Mouse (Mus musculus): ENCODE measurements at regions not wholly inside any gene's neighbourhood (a gene's known extent, or its start where the extent isn't known, plus 50 kb on each side); places are given as distances from the start of the nearest gene placed in this dataset.

GRCm38 (mm10) chr11:20902001-20902400 lies 71.1 kb upstream of the Lgalsl start:
- Histone ChIP-seq H3K4me2 (ENCODE audit: low read depth, low read length) (no peak overlapping the region), H3K36me3 (ENCODE audit: control insufficient read depth, insufficient read depth, low read length) (no peaks in the 10 kb centered on the region), H3K4me3 (ENCODE audit: low read depth, low read length) (no peak overlapping the region), H3K9ac (ENCODE audit: low read depth, low read length) (no peak overlapping the region), H3K9me3 (ENCODE audit: control insufficient read depth, low read length) (no peaks in the 10 kb centered on the region), H3K27ac (replicated peaks; ENCODE audit: low read depth, low read length) (no peak overlapping the region), H3K4me1 (ENCODE audit: control insufficient read depth, insufficient read depth, low read length) (peaks cover 12% of the 10 kb centered on the region), H3K27me3 (replicated peaks; ENCODE audit: control insufficient read depth, insufficient read depth, low read length) (no peaks in the 10 kb centered on the region)
- DNase-seq (ENCODE audit: low spot score) (no peak), ATAC-seq (ENCODE audit: low read depth) (no peak)
- WGBS, result 26% methylated on average over 2 of the region's 2 CpGs

GRCm38 (mm10) chr11:20902910-20903309 lies 72.1 kb upstream of the Lgalsl start:
- no peaks in the 10 kb centered on the region for H3K36me3 ChIP-seq (ENCODE audit: control insufficient read depth, insufficient read depth, low read length)
- no peaks in the 10 kb centered on the region for H3K27me3 ChIP-seq (replicated peaks; ENCODE audit: control insufficient read depth, insufficient read depth, low read length)
- 31% methylated on average over 8 of the region's 8 CpGs for WGBS
- no peak overlapping the region for H3K9ac ChIP-seq (ENCODE audit: low read depth, low read length)
- ATAC-seq (ENCODE audit: low read depth) (no peak), DNase-seq (ENCODE audit: low spot score) (no peak)
- H3K4me3 ChIP-seq (ENCODE audit: low read depth, low read length), result no peak overlapping the region
- peaks cover 12% of the 10 kb centered on the region; the same call in 1 of the 2 replicates for H3K4me1 ChIP-seq (ENCODE audit: control insufficient read depth, insufficient read depth, low read length)
- H3K9me3 ChIP-seq (ENCODE audit: control insufficient read depth, low read length), result no peaks in the 10 kb centered on the region
- no peak overlapping the region for H3K4me2 ChIP-seq (ENCODE audit: low read depth, low read length)
- no peak overlapping the region for H3K27ac ChIP-seq (replicated peaks; ENCODE audit: low read depth, low read length)

GRCm38 (mm10) chr11:20907996-20908395 lies 77.1 kb upstream of the Lgalsl start:
- peaks cover 2% of the 10 kb centered on the region; the same call in 1 of the 2 replicates for H3K4me1 ChIP-seq (ENCODE audit: control insufficient read depth, insufficient read depth, low read length)
- no peaks in the 10 kb centered on the region for H3K9me3 ChIP-seq (ENCODE audit: control insufficient read depth, low read length)
- no peaks in the 10 kb centered on the region for H3K27me3 ChIP-seq (replicated peaks; ENCODE audit: control insufficient read depth, insufficient read depth, low read length)
- H3K4me3 ChIP-seq (ENCODE audit: low read depth, low read length), result no peak overlapping the region
- DNase-seq (ENCODE audit: low spot score), result peak; percentile 71
- WGBS, result 36% methylated on average over 3 of the region's 3 CpGs
- no peak overlapping the region for H3K9ac ChIP-seq (ENCODE audit: low read depth, low read length)
- H3K36me3 ChIP-seq (ENCODE audit: control insufficient read depth, insufficient read depth, low read length), result no peaks in the 10 kb centered on the region
- H3K4me2 ChIP-seq (ENCODE audit: low read depth, low read length), result no peak overlapping the region
- no peak overlapping the region for H3K27ac ChIP-seq (replicated peaks; ENCODE audit: low read depth, low read length)
- ATAC-seq (ENCODE audit: low read depth), result no peak

GRCm38 (mm10) chr11:20908471-20908870 lies 77.6 kb upstream of the Lgalsl start:
- 68% methylated on average over 4 of the region's 4 CpGs for WGBS
- Histone ChIP-seq H3K36me3 (ENCODE audit: control insufficient read depth, insufficient read depth, low read length) (no peaks in the 10 kb centered on the region), H3K4me3 (ENCODE audit: low read depth, low read length) (no peak overlapping the region), H3K27me3 (replicated peaks; ENCODE audit: control insufficient read depth, insufficient read depth, low read length) (no peaks in the 10 kb centered on the region), H3K4me1 (ENCODE audit: control insufficient read depth, insufficient read depth, low read length) (peaks cover 2% of the 10 kb centered on the region; the same call in 1 of the 2 replicates), H3K27ac (replicated peaks; ENCODE audit: low read depth, low read length) (no peak overlapping the region), H3K9me3 (ENCODE audit: control insufficient read depth, low read length) (no peaks in the 10 kb centered on the region), H3K4me2 (ENCODE audit: low read depth, low read length) (no peak overlapping the region), H3K9ac (ENCODE audit: low read depth, low read length) (no peak overlapping the region)
- DNase-seq (ENCODE audit: low spot score) (no peak), ATAC-seq (ENCODE audit: low read depth) (no peak)

- Histone ChIP-seq H3K4me3 (ENCODE audit: low read depth, low read length) (no peak overlapping the region), H3K9ac (ENCODE audit: low read depth, low read length) (no peak overlapping the region), H3K27ac (replicated peaks; ENCODE audit: low read depth, low read length) (no peak overlapping the region), H3K27me3 (replicated peaks; ENCODE audit: control insufficient read depth, insufficient read depth, low read length) (no peaks in the 10 kb centered on the region), H3K9me3 (ENCODE audit: control insufficient read depth, low read length) (no peaks in the 10 kb centered on the region), H3K4me1 (ENCODE audit: control insufficient read depth, insufficient read depth, low read length) (peaks cover 15% of the 10 kb centered on the region), H3K36me3 (ENCODE audit: control insufficient read depth, insufficient read depth, low read length) (no peaks in the 10 kb centered on the region), H3K4me2 (ENCODE audit: low read depth, low read length) (no peak overlapping the region)
- no peak for DNase-seq (ENCODE audit: low spot score)
- ATAC-seq (ENCODE audit: low read depth), result no peak
- 65% methylated on average over 2 of the region's 2 CpGs for WGBS
Observed at GRCm38 (mm10) chr11:20913042-20913441, 82.2 kb upstream of the Lgalsl start.

GRCm38 (mm10) chr11:20913598-20914296 lies 82.9 kb upstream of the Lgalsl start:
- Histone ChIP-seq H3K4me1 (ENCODE audit: control insufficient read depth, insufficient read depth, low read length) (peaks cover 15% of the 10 kb centered on the region), H3K9me3 (ENCODE audit: control insufficient read depth, low read length) (no peaks in the 10 kb centered on the region), H3K4me3 (ENCODE audit: low read depth, low read length) (no peak overlapping the region), H3K4me2 (ENCODE audit: low read depth, low read length) (no peak overlapping the region), H3K9ac (ENCODE audit: low read depth, low read length) (no peak overlapping the region), H3K27me3 (replicated peaks; ENCODE audit: control insufficient read depth, insufficient read depth, low read length) (no peaks in the 10 kb centered on the region), H3K27ac (replicated peaks; ENCODE audit: low read depth, low read length) (no peak overlapping the region), H3K36me3 (ENCODE audit: control insufficient read depth, insufficient read depth, low read length) (no peaks in the 10 kb centered on the region)
- DNase-seq (ENCODE audit: low spot score) (peak; percentile 90), ATAC-seq (ENCODE audit: low read depth) (peak; percentile 35; the same call in 1 of the 2 replicates)
- WGBS, result 22% methylated on average over 8 of the region's 8 CpGs

- H3K9me3 ChIP-seq (ENCODE audit: control insufficient read depth, low read length), result no peaks in the 10 kb centered on the region
- H3K4me2 ChIP-seq (ENCODE audit: low read depth, low read length), result 0 out of 2 replicates have a peak overlapping the region, but pooled peaks have one; percentile 21
- H3K4me3 ChIP-seq (ENCODE audit: low read depth, low read length), result no peak overlapping the region
- DNase-seq (ENCODE audit: low spot score) (no peak), ATAC-seq (ENCODE audit: low read depth) (no peak)
- peaks cover 15% of the 10 kb centered on the region for H3K4me1 ChIP-seq (ENCODE audit: control insufficient read depth, insufficient read depth, low read length)
- no peak overlapping the region for H3K9ac ChIP-seq (ENCODE audit: low read depth, low read length)
- H3K27ac ChIP-seq (replicated peaks; ENCODE audit: low read depth, low read length), result no peak overlapping the region
- no peaks in the 10 kb centered on the region for H3K36me3 ChIP-seq (ENCODE audit: control insufficient read depth, insufficient read depth, low read length)
- no peaks in the 10 kb centered on the region for H3K27me3 ChIP-seq (replicated peaks; ENCODE audit: control insufficient read depth, insufficient read depth, low read length)
- 53% methylated on average over 12 of the region's 12 CpGs for WGBS
Observed at GRCm38 (mm10) chr11:20914297-20914997, 83.6 kb upstream of the Lgalsl start.

GRCm38 (mm10) chr11:20915182-20915602 lies 84.3 kb upstream of the Lgalsl start:
- H3K4me3 ChIP-seq (ENCODE audit: low read depth, low read length), result no peak overlapping the region
- H3K4me2 ChIP-seq (ENCODE audit: low read depth, low read length), result peak overlapping the region; percentile 21
- DNase-seq (ENCODE audit: low spot score), result peak; percentile 89
- peaks cover 15% of the 10 kb centered on the region for H3K4me1 ChIP-seq (ENCODE audit: control insufficient read depth, insufficient read depth, low read length)
- H3K36me3 ChIP-seq (ENCODE audit: control insufficient read depth, insufficient read depth, low read length), result no peaks in the 10 kb centered on the region
- H3K9me3 ChIP-seq (ENCODE audit: control insufficient read depth, low read length), result no peaks in the 10 kb centered on the region
- H3K9ac ChIP-seq (ENCODE audit: low read depth, low read length), result no peak overlapping the region
- WGBS, result 17% methylated on average over 8 of the region's 8 CpGs
- H3K27me3 ChIP-seq (replicated peaks; ENCODE audit: control insufficient read depth, insufficient read depth, low read length), result no peaks in the 10 kb centered on the region
- ATAC-seq (ENCODE audit: low read depth), result peak; percentile 72
- peak overlapping the region; percentile 49; the same call in 1 of the 2 replicates for H3K27ac ChIP-seq (replicated peaks; ENCODE audit: low read depth, low read length)

All from embryonic facial prominence, embryonic 14.5 days (tissue).